Mouse (Mus musculus): ENCODE measurements around the gene Cd101.

Gene Cd101

DNA sequence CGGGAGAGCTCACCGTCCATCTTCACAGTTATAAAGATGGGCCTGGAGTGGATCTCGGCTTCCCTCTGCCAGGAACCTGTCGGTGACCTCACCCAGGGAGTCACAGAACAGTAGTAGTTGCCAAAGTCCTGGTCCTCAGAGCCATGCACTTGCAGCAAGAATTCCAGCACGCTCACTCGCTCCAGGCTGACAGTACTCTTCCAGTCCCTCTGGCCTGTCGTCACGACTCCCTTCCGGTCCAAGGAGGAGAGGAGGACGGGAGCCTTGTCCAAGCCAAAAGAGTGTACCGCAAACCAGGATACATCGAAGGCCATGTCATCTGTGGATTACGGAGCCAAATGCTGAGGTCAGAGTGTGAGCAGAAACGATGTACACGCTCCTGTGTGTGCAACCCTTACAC is 16.1 kb upstream of the Cd101 start:
- in situ Hi-C loops (cut with MboI; ENCODE audit: unreplicated experiment in 2 of 2), result no loop called here

DNA sequence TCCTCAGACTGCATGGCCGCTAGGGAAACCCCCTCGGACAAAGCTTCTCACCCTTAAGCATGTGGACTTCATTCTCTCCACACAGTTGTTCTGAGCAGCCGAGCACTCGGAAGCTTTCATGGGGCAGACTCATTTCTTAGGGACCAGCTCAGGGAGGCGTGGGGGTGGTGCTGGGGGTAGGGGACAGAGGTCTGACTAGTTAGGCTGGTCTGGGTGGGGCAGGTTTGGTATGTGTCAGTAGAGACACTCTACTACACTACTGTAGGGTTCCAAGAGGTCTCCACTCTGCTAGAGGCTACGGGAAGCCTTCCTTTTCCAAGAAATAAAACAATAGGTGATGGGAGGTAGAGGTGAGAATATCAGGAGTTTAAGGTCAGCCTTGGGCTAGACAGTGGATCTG is 15.3 kb upstream of the Cd101 start:
- in situ Hi-C loops (cut with MboI; ENCODE audit: unreplicated experiment in 2 of 2), result no loop called here

DNA sequence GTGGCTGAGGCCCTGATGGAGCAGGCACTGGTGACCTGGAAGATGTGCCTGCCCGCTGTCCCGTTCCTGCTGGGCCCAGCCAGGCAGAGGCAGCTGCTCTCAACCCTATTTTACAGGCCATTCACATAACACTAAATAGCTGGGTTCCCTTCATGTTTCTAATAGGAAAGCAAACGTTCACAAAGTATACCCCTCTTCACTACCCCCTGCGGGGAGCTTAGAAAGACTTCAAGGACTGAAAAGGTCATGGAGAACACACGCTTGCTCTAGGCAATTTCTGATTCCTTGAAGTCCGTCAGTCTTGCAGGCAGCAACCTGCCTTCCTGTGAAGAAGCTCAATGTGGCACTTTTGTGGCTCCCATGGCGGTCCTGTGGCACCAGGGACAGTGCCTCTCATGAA is 12.6 kb upstream of the Cd101 start:
- in situ Hi-C loops (cut with MboI; ENCODE audit: unreplicated experiment in 2 of 2), result no loop called here

DNA sequence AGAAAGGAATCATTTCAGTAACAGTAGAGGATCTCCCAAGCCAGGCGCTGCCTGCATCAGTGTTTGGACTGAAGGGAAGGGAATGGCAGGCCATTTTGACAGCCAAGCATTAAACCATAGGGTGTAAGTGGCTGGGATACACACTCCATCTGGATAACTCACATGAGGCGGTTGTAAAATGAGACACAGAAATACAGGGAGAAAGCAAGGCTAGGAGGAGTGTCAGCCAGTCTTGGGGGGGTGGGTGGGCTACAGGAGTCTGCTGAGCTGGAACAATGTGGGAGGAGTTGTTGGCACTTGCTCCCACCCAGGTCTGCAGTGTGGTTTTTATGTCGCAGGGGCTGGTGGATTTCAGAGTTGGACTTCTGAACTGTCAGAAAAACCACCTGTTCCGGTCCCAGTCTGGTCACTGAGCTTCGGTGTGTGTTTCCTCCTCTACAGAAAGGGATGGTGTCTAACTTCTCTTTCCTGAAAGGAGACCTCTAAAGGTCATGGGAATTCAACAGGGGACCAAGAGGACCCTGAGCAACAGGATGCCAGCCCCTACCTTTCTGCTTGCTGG is 8.7 kb upstream of the Cd101 start:
- in situ Hi-C loops (cut with MboI; ENCODE audit: unreplicated experiment in 2 of 2), result no loop called here

DNA sequence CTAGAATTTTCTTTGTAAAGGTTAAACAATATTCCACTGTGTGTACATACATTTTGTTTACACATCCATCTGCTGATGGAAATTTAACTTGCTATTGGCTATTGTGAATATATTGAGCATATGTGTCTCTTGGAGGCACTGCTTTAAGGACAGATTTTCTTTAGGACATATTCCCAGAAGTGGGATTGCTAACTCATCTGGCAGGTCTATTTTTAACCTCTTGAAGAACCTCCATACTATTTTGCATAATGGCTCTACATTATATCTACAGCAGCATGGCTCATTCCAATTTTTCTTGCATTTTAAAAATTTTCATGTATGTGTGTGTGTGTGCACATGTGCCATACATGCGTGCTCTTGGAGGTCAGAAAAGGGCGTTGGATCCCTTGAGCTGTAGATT is 6.6 kb upstream of the Cd101 start:
- in situ Hi-C loops (cut with MboI; ENCODE audit: unreplicated experiment in 2 of 2), result no loop called here

DNA sequence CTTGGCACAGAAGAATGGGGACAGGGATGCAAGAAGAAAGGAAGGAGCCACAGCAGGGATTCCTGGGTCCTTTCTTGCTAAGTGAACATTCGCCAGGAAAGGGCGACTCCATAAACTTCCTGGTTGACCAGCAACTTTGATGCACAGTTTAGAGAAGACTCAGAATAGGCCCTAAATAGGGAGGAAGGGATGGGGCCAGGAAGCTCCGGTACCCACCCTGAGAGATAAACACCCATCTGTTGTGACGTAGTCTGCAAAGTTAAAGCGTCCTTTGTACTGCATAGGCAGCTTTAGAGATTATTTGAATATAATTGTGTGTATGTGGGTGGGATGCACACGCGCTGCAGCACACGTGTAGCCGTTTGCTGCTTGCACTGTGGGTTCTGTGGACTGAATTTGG is 5.2 kb upstream of the Cd101 start:
- in situ Hi-C loops (cut with MboI; ENCODE audit: unreplicated experiment in 2 of 2), result no loop called here

DNA sequence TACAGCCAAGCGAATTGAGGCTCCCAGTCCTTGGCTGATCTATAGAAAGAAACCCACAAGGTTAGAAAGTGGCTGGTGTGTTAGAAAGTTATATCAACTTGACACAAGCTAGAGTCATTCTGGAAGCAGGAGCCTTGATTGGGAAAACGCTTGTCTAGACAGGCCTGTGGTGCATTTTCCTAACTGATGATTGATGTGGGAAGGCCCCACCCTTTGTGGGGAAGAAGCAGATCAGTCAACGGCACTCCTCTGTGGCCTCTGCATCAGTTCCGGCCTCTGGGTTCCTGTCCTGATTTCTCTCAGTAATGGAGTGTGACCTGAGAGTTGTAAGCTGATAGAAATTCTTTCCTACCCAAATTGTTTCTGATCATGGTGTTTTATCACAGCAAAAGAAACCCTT is 4.3 kb upstream of the Cd101 start:
- in situ Hi-C loops (cut with MboI; ENCODE audit: unreplicated experiment in 2 of 2), result no loop called here

DNA sequence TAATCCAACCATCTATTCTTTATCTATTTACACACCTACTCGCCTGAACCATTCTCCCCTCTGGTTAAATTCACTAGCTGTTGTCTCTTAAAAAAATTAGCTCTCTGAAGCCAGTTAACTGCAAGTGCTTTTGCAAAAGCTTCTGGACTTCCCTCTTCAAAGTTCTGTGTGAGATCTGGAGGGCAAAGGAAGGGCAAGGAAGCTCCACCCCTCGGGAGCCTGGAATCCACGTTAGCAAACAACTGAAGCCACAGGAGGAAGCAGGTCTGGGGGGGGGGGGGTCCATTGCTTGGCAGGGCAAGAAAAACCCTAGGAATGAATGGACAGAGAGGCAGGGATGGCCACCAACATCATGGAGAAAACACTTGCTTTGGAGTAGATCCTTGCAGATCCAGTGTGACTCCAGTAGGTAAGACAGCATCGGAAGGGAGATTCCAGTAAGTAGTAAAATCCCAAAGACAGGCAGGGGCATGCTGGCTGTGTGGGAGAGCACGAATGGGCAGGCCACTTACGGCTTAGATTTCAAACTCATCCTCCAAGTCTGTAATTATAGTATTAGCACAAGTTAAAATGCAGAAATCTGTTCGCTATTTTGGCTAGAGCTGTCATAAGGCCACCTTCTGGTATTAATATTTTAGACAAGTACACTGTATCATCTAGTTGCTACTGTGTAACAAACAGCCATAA is 2.2 kb upstream of the Cd101 start:
- in situ Hi-C loops (cut with MboI; ENCODE audit: unreplicated experiment in 2 of 2), result no loop called here

DNA sequence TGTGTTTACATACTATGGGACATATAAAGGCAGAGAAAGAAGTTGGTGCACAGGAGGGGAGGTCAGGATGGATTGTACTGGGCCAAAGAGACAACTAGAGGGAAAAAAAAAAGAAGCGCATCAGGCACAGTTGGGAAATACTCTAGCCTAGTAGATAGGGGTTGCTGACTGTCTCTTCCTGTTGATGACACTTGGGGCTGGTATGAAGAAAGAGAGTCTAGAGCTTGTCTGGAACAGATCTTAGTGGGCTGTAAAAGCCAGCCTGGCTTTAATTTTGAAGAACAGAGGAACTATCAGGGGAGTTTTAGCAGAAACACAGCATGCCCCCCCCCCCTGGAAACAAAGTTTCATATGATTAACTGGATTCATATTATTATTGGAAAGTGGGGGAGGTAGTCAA is 1.3 kb upstream of the Cd101 start:
- in situ Hi-C loops (cut with MboI; ENCODE audit: unreplicated experiment in 2 of 2), result no loop called here

DNA sequence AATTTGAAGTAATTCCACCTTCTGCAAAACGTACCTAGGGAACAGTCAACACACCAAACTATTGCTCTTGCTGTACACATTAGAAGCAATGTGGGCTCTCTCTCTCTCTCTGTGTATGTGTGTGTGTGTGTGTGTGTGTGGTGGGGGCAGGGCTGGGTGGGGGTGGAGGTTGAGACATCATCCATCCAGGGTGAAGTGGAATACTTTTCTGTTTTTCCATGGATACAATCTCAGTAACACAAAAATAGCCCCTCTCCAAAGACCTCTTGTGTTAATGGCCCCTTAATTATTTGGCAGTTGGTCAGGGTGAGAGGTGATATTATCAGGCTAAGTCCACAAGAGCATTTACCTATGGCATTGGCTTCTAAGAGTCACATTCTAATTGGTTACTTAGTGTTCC is 2.6 kb downstream of the Cd101 start:
- in situ Hi-C loops (cut with MboI; ENCODE audit: unreplicated experiment in 2 of 2), result no loop called here

DNA sequence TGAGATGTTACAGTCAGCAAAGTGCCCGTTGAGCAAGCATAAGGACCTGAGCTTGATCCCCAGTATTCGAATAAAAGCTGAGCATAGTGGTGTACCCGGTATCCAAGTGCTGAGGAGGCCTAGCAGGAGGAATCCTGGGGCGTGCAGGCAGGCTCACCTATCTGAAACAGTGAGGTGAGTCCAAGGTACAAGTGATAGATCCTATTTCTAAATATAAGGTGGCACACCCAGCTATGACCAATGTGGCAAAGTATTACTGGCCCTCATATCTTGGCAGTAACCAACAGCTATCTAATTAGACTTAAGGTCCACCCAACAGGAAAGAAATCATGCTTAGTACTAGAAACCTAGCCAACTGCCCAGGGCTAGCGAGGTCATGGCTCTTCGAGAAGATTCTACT is 6.4 kb downstream of the Cd101 start:
- in situ Hi-C loops (cut with MboI; ENCODE audit: unreplicated experiment in 2 of 2), result no loop called here

DNA sequence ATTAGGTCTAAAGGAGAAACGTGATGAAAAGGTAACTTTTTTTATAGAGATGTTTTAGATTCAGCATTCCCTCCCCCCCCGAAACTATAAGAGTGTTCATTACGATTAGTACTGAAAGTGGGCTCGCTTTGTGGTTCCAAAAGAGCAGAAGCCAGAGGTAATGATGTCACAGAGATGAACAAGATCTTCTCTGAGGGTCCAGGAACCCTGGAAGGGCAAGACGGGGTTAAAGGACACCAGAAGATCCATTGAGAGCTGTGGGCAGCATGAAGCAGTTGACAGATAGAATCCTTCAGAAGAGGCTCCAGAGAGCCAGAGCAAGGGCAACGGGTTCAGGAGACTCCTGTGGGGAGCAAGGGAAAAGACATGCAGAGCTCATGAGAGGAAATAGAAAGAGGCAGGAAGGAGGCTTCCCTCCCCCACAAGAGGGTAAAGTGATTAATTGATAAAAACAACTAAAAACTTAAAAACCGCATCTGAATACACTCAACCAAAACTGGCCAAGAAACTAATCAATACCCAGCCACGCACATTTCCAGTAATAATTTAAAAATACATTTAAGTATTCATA is 7.8 kb downstream of the Cd101 start:
- in situ Hi-C loops (cut with MboI; ENCODE audit: unreplicated experiment in 2 of 2), result no loop called here

DNA sequence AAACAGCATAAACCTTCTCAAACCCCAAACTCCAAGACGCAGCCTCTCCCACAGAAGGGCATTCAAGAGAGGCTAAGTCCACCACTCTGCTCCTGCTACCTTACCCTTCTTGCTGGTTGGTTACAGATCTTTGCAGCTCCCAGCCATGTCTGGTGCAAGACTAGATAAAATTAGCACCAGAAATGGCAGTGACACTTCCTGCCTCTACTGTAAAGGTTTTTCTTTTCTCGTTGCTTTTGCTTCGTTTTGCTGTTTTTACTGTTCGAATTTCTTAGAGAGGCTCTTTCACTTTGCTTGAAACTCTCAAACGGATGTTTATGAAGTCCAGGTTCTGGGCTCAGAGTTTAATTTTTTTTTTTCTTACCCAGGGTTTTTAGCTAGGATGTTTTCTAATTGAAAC is 8.3 kb downstream of the Cd101 start:
- in situ Hi-C loops (cut with MboI; ENCODE audit: unreplicated experiment in 2 of 2), result no loop called here

DNA sequence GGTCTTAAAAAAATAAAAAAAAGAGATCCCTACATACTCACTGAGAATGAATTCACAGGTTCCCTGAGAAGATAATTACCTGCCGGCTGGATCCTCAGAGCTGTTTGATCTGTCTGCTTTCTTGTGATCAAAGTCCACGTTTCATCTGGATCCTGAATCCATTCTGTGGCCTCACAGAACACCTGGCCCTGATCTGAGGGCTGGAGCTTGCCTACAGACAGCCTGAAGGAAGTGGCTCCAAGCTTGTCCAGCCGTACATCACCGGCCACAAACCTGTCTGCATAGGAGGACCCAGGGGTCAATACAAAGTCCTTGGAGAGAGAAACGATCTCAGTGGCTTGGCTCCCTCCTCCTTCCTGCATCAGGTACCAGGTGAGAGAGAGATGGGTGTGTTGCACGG is 10.9 kb downstream of the Cd101 start:
- in situ Hi-C loops (cut with MboI; ENCODE audit: unreplicated experiment in 2 of 2), result no loop called here

DNA sequence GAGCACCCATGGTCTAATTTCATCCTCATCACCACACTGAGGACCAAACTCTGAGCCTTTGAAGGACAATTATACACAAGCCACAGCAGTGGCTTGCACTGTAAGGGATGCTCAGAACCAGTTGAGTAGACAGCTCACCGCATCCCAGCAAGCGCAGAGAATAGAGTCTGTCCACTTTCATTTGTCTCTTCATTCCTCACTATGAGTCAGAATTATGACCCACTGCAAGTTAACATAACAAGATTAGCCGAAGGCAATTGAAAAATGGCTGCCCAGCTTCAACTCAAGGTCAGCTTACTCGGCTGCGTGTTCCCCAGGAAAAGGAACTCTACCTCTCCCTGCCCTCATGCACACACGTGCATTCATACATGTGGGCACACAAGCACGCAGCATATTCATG is 13.3 kb downstream of the Cd101 start:
- in situ Hi-C loops (cut with MboI; ENCODE audit: unreplicated experiment in 2 of 2), result no loop called here

DNA sequence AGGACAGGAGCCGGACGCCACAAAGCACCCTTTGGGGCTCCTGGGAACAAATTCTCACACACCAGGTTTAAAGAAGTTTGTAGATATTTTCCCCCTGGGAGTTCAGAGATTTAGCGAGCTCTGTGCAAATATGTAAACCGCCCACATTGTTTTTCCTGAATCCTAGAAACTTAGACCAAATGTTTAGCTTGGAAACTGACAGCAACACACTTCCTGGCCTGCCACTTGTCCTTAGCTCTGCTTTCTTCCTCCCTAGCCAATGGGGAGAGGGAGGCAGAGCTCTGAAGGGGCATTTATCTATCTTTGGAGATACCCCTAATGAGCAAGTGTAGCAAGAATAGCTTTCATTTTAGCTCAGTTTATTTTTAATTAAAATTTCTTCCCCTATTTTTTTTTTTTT is 14.1 kb downstream of the Cd101 start:
- in situ Hi-C loops (cut with MboI; ENCODE audit: unreplicated experiment in 2 of 2), result no loop called here

DNA sequence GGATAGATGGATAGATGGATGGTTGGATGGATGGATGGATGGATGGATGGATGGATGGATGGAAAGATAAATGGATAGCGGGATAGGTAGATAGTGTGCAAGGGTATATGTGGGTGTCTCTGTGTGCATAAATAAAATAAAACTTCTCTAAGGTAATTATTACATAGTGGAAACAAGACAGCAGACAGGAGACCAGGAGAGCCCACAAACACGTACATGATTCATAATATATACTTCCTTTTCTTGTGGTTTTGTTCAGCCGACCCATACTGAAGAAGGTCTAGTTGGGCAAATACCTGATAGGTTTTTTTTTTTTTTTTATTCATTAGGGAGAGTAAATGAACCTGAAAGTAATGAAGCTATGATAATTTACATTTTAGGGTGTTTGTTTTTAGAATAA is 15.8 kb downstream of the Cd101 start:
- in situ Hi-C loops (cut with MboI; ENCODE audit: unreplicated experiment in 2 of 2), result no loop called here

DNA sequence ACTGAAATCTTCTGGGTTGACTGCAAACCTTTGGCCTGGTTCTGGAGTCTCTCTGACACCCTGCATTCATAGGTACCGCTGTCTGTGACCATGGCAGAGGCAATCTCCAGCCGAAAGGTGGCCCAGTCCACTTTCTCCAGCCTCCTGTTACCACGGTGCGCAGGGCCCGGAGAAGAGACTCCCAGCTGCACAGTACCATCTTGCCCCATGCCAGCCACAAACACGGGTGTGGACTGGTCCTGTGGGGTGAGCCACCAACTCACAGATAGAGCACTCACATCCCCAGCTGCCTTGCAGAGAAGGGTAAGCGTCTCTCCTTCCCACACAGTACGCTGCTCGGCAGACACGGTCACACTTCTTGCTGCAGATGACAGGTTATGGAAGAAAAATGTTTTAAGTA is 16.4 kb downstream of the Cd101 start:
- in situ Hi-C loops (cut with MboI; ENCODE audit: unreplicated experiment in 2 of 2), result no loop called here

DNA sequence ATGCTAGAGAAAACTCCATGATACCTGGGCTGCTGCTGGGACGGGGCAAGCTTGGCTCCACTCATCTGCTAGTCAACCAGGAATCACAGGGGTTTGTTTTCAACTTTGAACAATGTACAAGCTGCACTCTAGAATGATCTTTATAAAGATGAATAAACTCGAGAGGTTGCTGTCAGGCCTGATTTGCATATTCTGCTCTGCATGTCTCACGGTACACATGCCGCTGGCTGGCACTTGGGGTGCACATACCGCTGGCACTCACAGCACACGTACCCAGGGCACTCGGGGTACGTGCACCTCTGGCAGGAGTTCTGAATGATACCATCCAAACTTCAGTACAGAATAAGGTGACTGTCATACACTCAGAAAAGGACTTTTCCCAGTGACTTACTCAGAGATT is 16.8 kb downstream of the Cd101 start:
- in situ Hi-C loops (cut with MboI; ENCODE audit: unreplicated experiment in 2 of 2), result no loop called here

DNA sequence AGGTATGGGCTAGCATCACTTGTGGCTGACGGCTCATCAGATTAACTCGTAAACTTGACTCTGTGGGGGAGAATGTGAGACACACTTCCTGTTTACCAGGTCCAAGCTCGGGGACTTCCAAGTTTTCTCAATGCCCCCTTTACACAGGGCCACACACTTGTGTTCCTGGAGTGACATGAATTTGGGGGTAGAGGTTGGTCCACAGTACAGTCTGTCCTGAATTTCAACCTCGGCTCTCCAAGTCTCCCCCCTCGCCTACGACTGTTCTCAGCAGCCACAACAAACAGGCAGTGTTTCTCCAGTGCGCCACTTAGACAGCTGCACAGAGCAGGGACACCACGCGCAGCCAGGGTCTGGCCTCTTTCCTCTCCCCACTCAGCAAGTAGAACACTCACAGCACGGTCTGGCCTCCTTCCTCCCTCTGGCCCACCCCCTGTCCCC is 17.2 kb downstream of the Cd101 start:
- in situ Hi-C loops (cut with MboI; ENCODE audit: unreplicated experiment in 2 of 2), result no loop called here

DNA sequence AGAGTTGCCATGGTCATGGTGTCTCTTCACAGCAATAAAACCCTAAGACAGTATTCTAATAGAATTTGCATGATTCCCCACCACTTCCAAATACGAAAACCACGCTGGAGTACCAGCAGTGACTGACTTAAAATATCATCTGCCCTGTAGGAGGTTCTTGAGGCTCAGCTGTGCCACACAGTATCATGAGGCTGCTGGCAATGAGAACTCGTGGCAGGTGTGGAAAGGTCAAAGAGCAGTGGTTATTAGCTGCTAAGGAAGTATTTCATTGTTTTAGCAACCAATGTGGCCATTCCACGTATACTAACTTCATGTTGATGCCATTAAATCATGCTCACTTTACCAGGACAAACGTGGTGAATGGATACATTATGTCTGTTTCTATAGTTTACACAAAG is 18.2 kb downstream of the Cd101 start:
- in situ Hi-C loops (cut with MboI; ENCODE audit: unreplicated experiment in 2 of 2), result no loop called here

DNA sequence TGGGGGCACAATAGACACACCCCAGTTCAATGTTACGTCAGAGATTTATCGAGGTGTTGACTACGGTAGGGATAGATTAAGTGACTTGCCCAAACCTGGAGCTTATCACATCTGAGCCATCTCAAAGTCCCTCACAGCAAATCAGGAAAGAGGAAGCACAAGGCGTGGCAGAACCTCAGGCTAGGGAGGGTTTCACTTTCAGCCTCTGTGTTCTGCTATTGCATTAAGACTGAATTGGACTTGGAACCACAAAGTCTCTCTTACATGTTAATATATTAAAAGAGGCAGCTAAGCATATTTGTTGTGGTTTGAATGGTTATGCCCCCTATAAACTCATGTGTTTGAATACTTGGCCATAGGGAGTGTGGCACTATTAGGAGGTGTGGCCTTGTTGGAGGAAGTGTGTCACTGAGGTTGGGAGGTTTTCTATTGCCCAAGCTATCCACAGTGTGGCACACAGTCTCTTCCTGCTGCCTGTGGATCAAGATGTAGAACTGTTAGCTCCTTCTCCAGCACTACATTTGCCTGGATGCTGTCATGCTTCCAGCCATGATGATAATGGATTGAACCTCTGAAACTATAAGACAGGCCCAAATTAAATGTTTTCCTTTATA is 18.7 kb downstream of the Cd101 start:
- in situ Hi-C loops (cut with MboI; ENCODE audit: unreplicated experiment in 2 of 2), result no loop called here
